Mouse (Mus musculus) brown adipose tissue, adult 24 weeks (tissue): ENCODE measurements around the gene Fat3. TPM values are rescaled to one million over a fixed set of nuclear protein-coding genes. Genes with fewer than 3 reads are reported as not detected.

ENCODE experiments used
- H3K27ac ChIP-seq: fragments of 200-500 bp; replicated peaks from 2 replicates; pipeline ENCODE4 v1.5.1; 2012; ENCODE audit warnings: low read depth, mild to moderate bottlenecking, low read length
- H3K4me1 ChIP-seq: fragments of 200-500 bp; 2 replicates; pipeline ENCODE4 v1.6.1; 2012; ENCODE audit warnings: low read length, mixed read lengths; ENCODE audit not compliant: control insufficient read depth, insufficient read depth, insufficient read length
- H3K4me3 ChIP-seq: fragments of 200-500 bp; 2 replicates; pipeline ENCODE4 v1.5.1; 2012; ENCODE audit warnings: low read depth, mild to moderate bottlenecking, low read length, moderate library complexity; ENCODE audit not compliant: insufficient read depth
- polyA plus RNA-seq: library from polyadenylated mRNA; stranded (reverse); fragments of >200 nt; gene quantifications from 2 replicates; pipeline ENCODE4 v1.2.4, GENCODE M21; 2012; ENCODE audit not compliant: missing spikeins, insufficient read depth, insufficient read length

Fat3 gene
- polyA plus RNA-seq, 1 experiment, result not detected

DNA sequence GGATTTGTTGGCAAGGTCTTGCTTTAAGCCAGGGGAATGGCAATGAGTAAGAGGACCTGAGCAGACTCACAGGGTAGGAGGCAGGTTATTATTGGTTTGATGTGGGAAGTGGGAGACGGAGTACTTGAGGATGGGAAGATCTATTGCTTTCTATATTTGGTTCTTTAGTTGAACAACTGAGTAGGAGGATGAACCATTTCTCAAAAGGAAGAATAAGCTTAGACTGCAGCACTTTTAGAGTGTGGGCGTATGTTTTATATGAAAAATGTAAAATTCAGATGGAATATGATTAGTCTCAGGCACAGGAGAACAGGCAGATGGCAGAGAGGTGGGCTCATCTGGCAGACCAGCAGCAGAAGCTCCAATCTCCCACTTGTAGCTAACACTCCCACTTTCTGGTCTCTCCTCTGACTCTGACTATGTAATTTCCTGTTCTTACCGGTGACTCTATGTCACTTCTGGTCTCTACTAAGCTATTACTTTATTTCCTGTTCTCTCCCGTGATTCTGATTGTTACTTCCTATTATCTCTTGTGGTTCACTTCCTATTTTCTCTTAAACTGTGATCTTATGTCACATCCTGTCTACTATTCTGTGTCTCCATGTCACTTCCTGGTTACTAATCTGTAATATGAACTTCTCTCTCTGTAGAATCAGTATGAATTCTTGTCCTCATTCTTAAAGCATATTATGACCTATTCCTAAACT lies 387.0 kb downstream of the Fat3 start:
- Histone ChIP-seq H3K27ac (no peak overlapping the region), H3K4me1 (no peaks in the 10 kb centered on the region; the same call in 1 of the 2 replicates), H3K4me3 (no peak overlapping the region)

DNA sequence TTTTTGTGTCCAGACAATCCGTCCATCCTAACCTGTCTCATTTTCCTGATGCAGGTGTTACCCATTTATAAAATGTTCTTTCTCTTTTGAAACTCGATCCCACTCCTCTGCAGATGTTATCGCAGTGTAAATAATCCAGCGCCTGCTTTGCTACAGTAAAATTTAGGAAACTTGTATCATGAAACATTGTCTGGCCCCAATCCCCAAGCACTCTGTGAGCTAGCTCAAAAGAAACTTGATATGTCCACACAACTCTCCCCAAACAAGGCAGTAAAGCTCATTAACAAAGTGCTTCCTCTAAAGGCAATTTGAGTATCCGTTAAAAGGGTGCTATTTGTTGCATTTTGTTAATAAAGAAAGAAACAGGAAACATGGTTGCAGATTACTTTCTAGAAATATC lies 393.2 kb downstream of the Fat3 start:
- Histone ChIP-seq H3K4me1 (no peaks in the 10 kb centered on the region), H3K4me3 (no peak overlapping the region), H3K27ac (no peak overlapping the region)

DNA sequence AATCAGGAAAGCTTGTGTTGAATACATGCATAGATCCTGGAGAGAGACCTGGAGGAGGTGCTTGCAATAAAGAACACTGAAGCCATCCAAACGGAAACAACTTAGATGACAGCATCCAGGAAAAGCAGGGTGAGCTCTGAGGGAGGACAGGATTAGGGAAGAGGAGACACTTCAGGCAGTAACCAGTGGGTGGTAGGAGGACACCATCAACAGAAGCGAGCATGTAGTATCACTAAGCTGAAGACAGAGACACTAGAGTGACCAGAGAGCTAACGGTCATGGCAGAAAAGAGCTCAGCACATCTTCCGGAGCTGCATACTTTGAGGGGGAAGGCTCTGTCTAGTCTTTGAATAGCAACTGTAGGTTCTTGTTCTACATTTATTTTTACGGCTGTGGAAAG lies 393.7 kb downstream of the Fat3 start:
- no peaks in the 10 kb centered on the region for H3K4me1 ChIP-seq
- H3K4me3 ChIP-seq, result no peak overlapping the region
- H3K27ac ChIP-seq, result no peak overlapping the region

DNA sequence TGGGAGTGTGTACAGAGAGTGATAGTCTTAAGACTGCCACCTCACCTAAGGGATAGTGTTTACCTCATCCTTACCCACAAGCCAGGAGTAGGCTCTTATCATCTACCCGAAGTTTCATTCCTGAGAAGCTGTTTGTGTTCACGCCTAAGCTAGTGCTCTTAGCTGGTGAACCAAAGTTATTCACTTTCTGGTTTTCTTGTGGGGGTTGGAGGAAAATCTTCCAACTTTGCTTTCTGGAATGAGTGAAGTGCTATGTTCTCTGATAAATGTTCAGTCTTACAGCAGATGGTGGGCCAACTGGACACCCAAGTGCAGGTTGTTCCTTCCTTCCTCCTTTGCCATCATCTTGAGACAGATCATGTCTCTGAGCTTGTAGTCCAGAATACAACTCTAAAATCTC lies 402.5 kb downstream of the Fat3 start:
- no peak overlapping the region for H3K4me3 ChIP-seq
- no peak overlapping the region for H3K27ac ChIP-seq
- H3K4me1 ChIP-seq, result no peaks in the 10 kb centered on the region

DNA sequence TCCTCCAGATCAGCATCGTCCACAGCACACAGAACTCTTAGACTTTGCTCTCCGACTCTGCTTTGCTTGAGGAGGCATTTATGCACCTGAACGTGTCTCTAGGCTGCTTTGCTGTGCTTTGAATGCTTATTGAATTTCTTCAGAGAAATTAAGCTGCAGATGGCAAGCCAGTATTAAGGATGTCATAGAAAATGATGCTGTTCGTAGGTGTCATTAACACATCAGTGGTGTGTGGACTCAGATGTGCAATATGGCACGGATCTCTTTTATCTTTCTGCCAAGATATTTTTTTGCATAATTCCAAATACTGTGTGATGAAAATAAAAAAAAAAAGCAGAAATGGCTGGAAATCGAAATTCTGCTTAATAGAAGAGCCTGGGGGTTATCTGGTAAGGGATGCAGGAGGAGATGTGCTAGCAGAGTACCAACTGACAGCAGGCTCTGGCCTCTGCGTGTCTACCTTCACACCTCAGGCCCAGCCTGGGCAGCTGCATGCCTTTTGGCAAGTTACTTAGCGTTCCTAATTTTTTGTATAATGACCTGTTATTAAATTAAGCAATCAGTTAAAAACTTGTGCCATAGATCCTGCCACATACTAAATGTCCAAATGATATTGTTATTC lies 407.9 kb downstream of the Fat3 start:
- H3K27ac ChIP-seq, result no peak overlapping the region
- H3K4me1 ChIP-seq, result no peaks in the 10 kb centered on the region
- H3K4me3 ChIP-seq, result no peak overlapping the region

DNA sequence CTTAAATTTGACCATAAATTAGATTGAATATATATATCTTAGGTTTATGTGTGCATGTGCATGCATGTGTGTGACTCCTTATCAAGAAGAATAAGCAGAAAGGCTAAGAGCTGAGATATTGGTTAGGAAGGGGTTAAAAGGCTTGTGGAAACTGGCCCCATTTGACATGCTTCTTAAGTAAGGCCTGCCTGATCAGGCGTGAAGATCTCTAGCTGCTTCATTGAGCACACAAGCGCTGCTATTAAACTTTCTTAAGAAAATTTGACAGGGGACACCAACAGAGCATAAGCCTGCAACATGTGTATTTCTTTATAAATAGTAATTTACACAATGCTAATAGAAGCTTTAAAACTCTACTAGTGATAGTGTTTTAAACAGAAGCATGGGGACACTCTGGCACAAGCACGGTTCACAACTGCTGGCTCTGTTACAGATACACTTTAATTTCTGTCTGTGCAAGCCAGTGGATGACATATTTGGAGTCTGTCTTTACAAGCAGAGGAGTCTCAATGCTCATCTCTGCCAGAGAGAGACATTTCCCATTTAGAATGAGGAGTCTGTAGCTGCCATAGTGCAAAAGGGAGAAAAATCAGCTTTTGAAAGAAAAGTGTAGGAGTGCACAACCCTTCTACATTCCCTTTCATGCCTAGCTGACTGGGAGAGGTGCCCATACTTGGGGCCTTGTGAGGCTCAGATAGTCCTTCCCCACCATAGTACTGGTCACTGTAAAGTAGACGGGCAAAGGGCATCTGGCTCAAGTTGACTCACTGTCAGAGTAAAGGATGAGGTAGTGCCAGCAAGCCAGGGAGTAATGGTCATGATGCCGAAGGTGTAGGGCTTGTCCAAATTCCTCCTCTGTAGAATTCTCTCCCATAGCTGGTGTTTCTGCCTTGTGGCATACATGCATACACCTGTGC lies 408.8 kb downstream of the Fat3 start:
- no peak overlapping the region for H3K27ac ChIP-seq
- no peaks in the 10 kb centered on the region for H3K4me1 ChIP-seq

DNA sequence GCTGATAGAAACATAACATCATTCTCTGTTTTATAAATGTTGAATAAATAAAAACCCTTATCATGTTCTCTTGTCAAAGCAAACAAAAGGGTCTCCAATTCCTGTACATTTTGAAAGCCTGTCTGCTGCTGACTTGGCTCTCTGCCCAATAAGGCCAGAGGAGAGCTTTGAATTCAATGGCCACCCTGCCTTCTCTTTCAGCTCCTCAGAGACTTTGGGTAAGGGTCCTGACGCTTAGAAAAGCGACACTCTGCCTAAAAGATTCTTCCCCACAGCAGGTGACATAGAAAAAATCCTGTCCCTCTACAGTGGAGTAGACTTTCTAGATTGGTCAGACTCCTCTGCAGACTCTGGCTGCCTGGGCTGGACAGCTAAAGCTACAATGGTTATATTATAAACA lies 421.8 kb downstream of the Fat3 start:
- H3K27ac ChIP-seq, result no peak overlapping the region
- H3K4me1 ChIP-seq, result no peaks in the 10 kb centered on the region
- no peak overlapping the region for H3K4me3 ChIP-seq

More for the DNA sequence above, 408.8 kb downstream of the Fat3 start:
- H3K4me3 ChIP-seq, result no peak overlapping the region

DNA sequence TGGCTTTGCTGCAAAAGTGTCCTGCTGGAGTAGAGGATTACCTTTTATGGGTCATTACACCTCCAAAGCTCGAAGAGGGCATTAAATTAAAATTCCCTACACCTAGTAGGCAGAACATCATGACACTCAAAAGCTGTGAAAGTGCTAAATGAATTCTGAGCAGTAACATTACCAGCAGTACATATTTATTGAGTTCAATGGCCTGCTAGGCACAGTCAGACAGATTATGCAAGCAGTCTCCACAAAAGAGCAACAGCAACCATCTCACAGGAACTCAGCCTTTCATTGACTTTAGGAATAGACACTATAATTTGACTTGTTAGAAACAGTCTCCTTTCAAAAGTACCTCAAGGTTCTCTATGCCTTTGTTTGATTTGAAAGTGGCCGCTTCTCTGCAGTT lies 426.4 kb downstream of the Fat3 start:
- no peaks in the 10 kb centered on the region for H3K4me1 ChIP-seq
- H3K4me3 ChIP-seq, result no peak overlapping the region
- H3K27ac ChIP-seq, result no peak overlapping the region

DNA sequence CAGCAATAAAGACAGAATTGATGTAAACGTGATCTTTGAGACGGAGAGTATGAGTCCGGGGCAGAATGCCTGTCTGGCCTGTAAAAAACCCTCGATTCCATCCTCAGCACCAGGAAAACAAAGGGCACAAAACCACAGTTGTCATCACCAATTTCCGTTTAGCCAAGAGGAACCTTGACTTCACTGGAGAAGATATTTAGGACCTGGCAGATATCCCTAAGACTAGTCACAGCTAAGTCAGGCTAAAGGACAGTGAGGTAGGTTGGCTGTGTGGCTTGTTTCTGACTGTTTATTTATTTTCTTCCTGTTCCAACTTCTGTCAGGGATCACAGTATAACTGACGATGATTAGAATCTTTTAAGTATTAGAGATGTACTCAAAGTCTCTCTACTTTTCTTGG lies 427.0 kb downstream of the Fat3 start:
- no peak overlapping the region for H3K27ac ChIP-seq
- no peak overlapping the region for H3K4me3 ChIP-seq
- no peaks in the 10 kb centered on the region for H3K4me1 ChIP-seq

DNA sequence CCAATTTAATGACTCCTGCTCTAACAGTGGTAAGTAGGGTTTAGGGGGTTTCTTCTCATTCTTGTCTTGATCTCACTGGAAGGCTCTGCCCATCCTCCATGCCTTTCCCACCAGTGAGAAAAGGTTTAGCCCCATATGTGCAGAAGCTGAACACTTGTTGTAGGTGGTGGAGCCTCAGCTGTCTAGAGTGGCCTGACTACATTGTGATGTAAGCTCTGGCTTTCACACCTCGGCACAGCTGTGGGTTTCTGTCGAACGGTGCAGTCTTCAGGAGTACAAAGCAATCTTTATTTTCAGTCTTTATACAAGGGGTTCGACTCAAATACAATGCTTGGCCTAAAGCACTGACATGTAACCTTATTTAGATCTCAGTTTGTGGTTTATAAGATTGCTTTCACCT lies 437.6 kb downstream of the Fat3 start:
- no peak overlapping the region for H3K4me3 ChIP-seq
- no peak overlapping the region for H3K27ac ChIP-seq
- H3K4me1 ChIP-seq, result no peaks in the 10 kb centered on the region

DNA sequence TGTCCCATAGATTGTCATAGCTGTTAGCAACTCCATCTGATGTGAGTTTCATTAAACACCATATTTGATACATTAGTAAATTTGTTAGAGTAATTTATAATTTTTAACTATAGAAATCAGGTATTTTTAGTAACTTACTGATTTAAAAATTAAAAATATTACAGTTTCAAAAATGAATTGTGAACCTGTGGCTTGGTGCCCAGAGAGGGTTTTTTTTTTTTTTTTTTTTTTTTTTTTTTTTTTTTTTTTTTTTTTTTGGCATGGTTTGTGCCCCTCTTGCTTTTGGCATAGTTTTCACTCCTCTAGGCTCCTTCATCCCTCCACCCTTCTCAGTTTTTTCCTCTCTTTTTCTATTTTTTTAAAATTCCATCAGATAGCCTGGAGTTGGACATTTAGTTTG lies 438.6 kb downstream of the Fat3 start:
- H3K4me3 ChIP-seq, result no peak overlapping the region
- H3K4me1 ChIP-seq, result no peaks in the 10 kb centered on the region
- no peak overlapping the region for H3K27ac ChIP-seq

- no peaks in the 10 kb centered on the region for H3K4me1 ChIP-seq
- no peak overlapping the region for H3K27ac ChIP-seq
- H3K4me3 ChIP-seq, result no peak overlapping the region
Observed at GRCm38 (mm10) chr9:16046686-16047085, 454.4 kb downstream of the Fat3 start.

DNA sequence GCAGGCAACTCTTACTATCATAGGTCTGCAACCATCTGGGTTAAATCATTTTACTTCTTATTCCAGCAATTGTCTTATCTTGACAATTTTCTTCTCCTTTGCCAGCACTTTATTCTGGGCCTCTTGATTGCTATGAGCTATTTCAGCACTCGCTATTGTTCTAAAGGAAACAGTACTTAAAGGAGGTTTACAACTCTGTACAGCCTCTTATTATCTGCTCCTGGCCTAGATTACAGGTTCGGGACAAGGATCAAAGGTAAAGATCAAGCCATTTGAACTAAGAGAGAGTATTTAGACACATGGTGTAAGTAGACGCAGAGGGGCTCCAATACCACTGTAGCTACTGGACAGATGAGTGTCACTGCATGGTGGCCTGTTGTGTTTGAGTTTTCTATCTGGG lies 463.7 kb downstream of the Fat3 start:
- Histone ChIP-seq H3K27ac (no peak overlapping the region), H3K4me3 (no peak overlapping the region), H3K4me1 (no peaks in the 10 kb centered on the region)

GRCm38 (mm10) chr9:16036346-16036745 lies 464.7 kb downstream of the Fat3 start:
- Histone ChIP-seq H3K4me1 (no peaks in the 10 kb centered on the region), H3K27ac (no peak overlapping the region), H3K4me3 (no peak overlapping the region)

GRCm38 (mm10) chr9:16029715-16030285 lies 471.3 kb downstream of the Fat3 start:
- H3K4me1 ChIP-seq, result peaks cover 3% of the 10 kb centered on the region
- H3K4me3 ChIP-seq, result no peak overlapping the region
- no peak overlapping the region for H3K27ac ChIP-seq
